Mouse (Mus musculus) cerebellum, postnatal 25 days (tissue): ENCODE measurements around the gene Gm21119.
"Not testable (repeated sequence)": the region's sequence is repeated elsewhere in the genome, so short reads cannot be mapped to it uniquely, and the experiment has no call there.

Source experiments
- DNase-seq, 2 experiments: peaks; one replicate each; pipeline ENCODE4 v3.0.0; 2021; ENCODE audit warnings: mixed read lengths in 2 of 2

Gm21119 gene

GRCm38 (mm10) chr8:20614619-20615018, at the start of gene Gm21119:
Gene Gm21119, plus strand, starts transcription at chr8:20614919.
- DNase-seq = not testable (repeated sequence)

DNA sequence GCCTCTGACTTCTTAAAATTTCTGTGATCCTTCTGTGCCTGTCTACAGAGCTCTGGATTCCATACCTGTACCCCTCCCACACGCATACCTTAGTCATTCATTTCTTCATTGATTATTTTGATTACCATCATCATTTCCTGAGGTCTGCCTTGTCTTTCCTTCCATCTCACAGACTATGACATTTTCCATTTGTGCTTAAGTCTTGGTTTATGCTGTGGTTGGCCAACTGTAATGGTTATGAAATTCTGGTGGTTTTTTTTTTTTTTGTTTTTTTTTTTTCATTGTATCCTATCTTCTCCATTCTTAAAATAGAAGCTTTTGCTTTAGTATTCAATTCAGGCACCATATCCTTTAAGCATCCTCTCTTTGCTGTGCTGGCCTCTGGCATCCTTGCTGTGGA, 48.0 kb upstream of the Gm21119 start:
- not testable (repeated sequence) for DNase-seq

DNA sequence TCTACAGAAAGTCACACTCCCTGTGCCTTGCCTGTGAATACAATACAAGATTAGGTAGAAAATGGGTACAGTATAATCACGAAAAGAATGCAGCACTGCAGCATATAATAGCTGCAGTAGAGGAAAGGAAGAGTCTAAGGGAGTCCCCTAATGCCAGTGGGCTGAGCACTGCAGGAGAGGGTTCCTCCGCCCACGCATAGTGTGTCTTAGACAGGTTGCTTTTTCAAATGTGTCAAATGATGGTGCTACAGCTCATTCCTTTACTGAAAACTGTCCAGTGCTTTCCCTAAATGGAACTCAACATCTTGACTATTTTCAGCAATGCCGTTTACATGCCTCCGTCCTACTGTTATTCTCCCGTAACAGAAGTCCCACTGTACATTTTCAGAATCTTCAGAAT, 33.6 kb upstream of the Gm21119 start:
- DNase-seq = not testable (repeated sequence)

- DNase-seq = not testable (repeated sequence)
These were observed 31.9 kb upstream of the Gm21119 start for GRCm38 (mm10) chr8:20582772-20583171.

DNA sequence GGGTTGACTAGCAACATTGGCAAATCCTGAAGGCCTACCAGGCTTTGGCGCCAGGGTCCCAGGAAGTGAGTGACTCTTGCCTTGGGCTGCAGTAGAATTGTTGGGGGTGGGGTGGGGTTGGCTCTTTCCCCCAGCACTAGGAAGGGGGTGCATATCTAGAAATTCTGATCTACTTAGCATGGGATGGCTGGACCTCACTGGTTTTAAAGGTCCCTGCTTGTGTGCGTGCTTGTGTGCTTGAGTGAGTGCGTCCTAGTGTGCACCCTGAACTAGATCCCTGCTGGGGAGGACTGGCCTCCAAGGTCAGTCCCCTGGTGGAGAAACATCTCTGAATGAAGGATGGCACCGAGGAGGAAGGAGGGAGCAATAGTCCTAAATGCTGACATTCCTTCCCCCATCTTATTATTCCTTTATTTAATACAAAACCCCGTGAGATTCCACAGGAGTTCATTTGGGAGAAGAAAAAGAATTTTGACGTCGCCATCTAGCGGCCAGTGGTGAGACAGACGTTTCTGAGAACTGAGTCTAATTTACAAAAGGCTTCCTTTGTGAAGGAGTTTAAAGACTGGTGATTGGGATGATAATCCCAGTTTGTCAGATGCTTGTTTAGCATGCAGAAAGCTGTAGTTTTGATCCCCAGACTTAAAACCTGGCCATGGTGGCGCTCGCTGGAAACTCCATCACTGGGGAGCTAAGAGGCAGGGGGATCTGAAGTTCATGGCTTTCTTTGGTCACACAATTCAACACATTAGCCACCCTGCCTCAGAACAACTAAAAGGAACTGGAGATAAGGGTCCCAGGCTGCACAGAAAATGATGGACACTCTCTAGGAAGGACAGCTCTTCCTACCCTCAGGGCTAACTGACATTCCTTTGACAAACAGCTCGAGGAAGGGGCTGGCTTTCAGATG, 26.2 kb upstream of the Gm21119 start:
- DNase-seq = peak in 1 of 2 experiments; percentile 4

- DNase-seq = peak; percentile 7 to 29
These were observed 25.6 kb upstream of the Gm21119 start for GRCm38 (mm10) chr8:20589178-20589539.

DNA sequence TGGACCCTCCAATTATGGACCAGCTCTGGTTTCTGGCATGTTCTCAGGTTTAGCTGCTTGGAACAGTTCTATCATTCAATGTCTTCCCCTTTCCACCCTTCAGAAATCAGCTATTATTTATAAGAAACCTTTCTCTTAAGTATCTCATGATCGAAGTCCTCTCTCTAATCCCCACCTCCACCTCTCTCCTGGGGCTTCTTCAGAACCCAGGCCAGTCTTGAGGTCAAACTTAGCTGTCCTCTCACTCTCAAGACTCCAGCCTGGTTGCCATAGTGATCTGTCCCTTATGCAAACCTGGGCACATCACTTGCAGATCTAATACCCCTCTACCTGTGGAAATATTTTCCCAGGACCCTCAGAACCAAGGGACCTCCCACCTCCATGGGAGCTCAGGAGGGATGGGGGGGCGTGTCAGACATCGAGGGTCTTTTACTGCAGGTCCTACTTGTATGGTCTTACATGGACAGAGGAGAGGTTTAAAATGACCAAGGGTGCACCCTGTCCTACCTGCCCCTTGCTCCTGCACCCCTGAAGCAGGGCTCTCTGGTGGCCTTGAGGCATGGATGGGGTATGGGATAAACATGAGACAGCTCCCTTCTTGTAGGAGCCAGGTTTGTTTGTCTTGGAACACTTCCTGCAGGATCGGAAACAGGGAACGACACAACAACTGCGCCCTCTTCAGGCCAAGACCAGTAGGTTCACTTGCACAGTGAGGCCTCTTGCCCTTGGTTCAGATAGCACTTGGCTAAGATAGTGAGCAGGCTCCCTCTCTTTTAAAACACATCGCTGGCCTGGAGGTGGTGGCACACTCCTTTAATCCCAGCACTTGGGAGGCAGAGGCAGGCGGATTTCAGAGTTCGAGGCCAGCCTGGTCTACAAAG, 24.4 kb upstream of the Gm21119 start:
- peak in 1 of 2 experiments; percentile 49 for DNase-seq

- DNase-seq = not testable (repeated sequence)
These were observed 23.7 kb upstream of the Gm21119 start for GRCm38 (mm10) chr8:20591002-20591401.

GRCm38 (mm10) chr8:20592732-20593272, 21.9 kb upstream of the Gm21119 start:
- not testable (repeated sequence) for DNase-seq

GRCm38 (mm10) chr8:20593841-20594240, 20.9 kb upstream of the Gm21119 start:
- peak; percentile 32 to 51 for DNase-seq

DNA sequence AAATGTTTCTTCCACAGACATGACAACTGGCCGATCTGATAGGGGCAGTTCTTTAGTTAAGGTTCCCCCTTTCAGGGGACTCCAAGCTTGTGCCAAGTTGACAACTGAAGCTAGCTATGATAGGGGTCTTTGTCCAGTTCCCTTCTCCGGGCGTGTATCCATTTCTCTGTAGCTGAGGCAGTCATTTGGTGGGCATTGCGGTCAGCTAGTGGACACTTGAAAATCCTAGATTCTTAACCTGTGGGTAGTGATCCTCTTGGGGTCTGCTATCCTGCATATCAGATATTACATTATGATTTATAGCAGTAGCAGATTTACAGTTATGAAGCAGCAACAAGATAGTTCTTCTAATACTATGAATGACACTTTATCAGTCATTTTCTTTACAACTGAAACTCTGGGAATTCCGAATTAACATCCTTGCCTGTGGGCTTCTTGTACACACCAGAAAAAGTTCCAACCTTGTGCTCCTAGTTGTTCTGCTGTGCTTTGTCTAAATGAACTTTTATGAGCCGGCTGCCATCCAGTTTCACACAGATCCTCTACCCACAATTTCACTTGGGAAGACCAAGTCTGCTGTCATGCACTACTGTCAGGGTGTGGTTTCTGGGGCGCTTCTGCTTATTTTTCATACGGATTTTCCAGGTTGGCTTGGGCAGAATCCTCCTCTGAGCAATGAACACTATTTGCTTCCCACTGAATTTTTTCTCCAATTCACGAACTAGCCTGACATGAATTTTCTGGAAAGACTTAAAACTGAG, 18.5 kb upstream of the Gm21119 start:
- DNase-seq = peak in 1 of 2 experiments; percentile 8

- peak; percentile 43 to 58 for DNase-seq
These were observed 17.6 kb upstream of the Gm21119 start for GRCm38 (mm10) chr8:20596842-20597708.

DNA sequence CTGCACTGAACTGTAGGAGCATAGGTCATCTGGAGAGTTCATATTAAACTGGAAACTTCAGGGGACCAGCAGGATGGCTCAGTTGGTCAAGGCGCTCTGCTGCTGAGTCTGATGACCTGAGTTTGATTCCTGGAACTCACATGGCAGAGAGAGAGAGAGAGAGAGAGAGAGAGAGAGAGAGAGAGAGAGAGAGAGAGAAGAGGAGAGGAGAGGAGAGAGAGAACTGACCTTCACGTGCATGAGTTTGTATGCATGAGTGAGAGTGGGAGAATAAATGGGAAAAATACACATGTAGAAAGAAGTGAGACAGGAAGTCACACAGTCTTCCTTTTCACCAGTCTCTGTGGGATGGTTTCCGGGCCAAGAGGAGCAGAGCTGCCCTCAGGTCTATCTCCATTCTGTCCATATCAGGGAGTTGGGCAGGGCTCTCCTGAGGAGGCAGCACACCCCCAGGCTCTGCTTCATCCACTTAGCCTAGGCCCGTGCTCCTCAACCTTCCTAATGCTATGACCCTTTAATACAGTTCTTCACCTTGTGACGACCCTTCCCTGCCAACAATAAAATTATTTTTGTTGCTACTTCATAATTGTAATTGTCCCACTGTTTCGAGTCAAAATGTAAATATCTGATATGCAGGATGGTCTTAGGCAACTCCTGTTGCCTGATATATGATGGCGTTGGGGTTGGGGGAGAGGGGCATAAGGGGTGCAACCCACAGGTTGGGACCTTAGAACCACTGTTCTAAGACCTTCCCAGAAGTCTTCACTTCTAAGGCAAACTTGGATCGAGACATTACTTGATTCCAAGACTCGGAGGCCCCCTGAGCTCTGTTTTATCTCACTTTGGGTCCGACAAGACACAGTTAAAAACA, 16.2 kb upstream of the Gm21119 start:
- DNase-seq = not testable (repeated sequence)

DNA sequence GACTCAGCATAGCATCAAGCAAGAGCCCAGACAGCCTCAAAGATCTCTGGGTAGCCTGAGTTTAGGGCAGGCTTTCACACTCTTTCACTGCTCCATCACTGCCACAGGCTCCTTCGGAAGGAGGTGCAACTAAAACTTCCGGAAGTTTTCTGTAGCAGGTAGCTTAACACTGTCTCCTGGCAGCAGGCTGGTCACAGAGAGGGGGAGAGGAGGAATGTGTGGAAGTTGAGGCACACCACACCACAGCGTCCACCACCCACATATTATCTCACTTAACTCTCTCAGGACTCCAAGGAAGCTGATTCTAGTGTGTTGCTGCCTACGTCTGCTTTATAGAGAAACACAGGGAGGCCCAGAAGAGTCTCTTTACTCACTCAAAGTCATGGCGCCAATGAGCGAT, 15.4 kb upstream of the Gm21119 start:
- DNase-seq = not testable (repeated sequence)

DNA sequence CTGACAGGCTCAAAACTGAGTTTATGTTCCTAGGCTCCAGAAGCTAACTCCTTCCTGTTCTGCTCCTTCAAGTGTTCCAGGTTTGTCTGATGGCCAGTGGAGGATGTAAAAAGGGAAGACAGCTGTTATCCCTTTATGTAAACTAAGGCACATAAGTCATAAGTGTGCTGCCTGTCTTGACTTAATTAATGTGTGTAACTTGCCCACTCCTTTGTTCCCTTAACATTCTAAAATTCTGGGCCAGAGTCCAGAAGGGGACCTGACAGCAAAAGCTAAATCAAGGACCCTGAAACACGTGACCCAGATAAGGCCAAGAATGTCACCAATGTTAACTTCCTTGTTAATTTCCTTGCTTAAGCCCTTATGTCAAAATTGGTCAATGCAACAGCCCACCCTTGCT, 3.9 kb upstream of the Gm21119 start:
- not testable (repeated sequence) for DNase-seq

GRCm38 (mm10) chr8:20612721-20613120, 2.0 kb upstream of the Gm21119 start:
- not testable (repeated sequence) for DNase-seq

GRCm38 (mm10) chr8:20630766-20631165, 16.0 kb downstream of the Gm21119 start:
- not testable (repeated sequence) for DNase-seq

GRCm38 (mm10) chr8:20637931-20638330, 23.2 kb downstream of the Gm21119 start:
- not testable (repeated sequence) for DNase-seq

- DNase-seq = not testable (repeated sequence)
These were observed 28.8 kb downstream of the Gm21119 start for GRCm38 (mm10) chr8:20643536-20643935.

GRCm38 (mm10) chr8:20652976-20653375, 38.3 kb downstream of the Gm21119 start:
- peak; percentile 8 to 21 for DNase-seq
